Mouse (Mus musculus) liver, adult 2 months (tissue): ENCODE measurements around the gene Mybphl. TPM values are rescaled to one million over a fixed set of nuclear protein-coding genes. Genes with fewer than 3 reads are reported as not detected.

Experiments
- DNase-seq: peaks from one replicate; pipeline ENCODE4 v3.0.0-alpha.2; 2011; ENCODE audit warnings: low read depth, low spot score; ENCODE audit errors: extremely low read depth
- H3K27ac ChIP-seq: fragments of 200-500 bp; replicated peaks from 2 replicates; pipeline ENCODE4 v1.5.1; 2012; ENCODE audit warnings: low read depth, mild to moderate bottlenecking, control low read depth, inconsistent platforms, low read length; ENCODE audit not compliant: insufficient read depth
- H3K27me3 ChIP-seq: fragments of 200-500 bp; 2 replicates; pipeline ENCODE4 v1.6.1; 2012; ENCODE audit warnings: mild to moderate bottlenecking, moderate library complexity, low read length, inconsistent platforms; ENCODE audit not compliant: control insufficient read depth, insufficient read depth
- H3K36me3 ChIP-seq: fragments of 200-500 bp; 2 replicates; pipeline ENCODE4 v1.6.1; 2012; ENCODE audit warnings: low read length, inconsistent platforms; ENCODE audit not compliant: control insufficient read depth, insufficient read depth
- H3K4me1 ChIP-seq: fragments of 200-500 bp; 2 replicates; pipeline ENCODE4 v1.6.1; 2011; ENCODE audit warnings: low read length; ENCODE audit not compliant: control insufficient read depth, insufficient read depth
- H3K4me3 ChIP-seq: fragments of 200-500 bp; 2 replicates; pipeline ENCODE4 v1.5.1; 2011; ENCODE audit warnings: low read depth, mild to moderate bottlenecking, control low read depth, low read length, moderate library complexity; ENCODE audit not compliant: insufficient read depth
- H3K79me2 ChIP-seq: fragments of 200-500 bp; 2 replicates; pipeline ENCODE4 v1.6.1; 2012; ENCODE audit warnings: inconsistent platforms, mild to moderate bottlenecking, low read length, moderate library complexity; ENCODE audit not compliant: control insufficient read depth, insufficient read depth
- H3K9ac ChIP-seq: fragments of 200-500 bp; 2 replicates; pipeline ENCODE4 v1.6.1; 2012; ENCODE audit warnings: low read depth, mild to moderate bottlenecking, control low read depth, inconsistent platforms, low read length
- CTCF ChIP-seq: fragments of 200-500 bp; IDR thresholded peaks from 2 replicates; pipeline ENCODE4 v1.5.1; 2011; ENCODE audit warnings: low read depth, low read length, control low read depth
- POLR2A ChIP-seq: fragments of 200-500 bp; IDR thresholded peaks from 2 replicates; pipeline ENCODE4 v1.6.1; 2011; ENCODE audit warnings: low read length, control low read depth; ENCODE audit not compliant: insufficient read depth; ENCODE audit errors: extremely low read depth
- WGBS: fragments of 180-500 bp; shearing (Covaris S2); methylation state at CpG from one replicate; pipeline ENCODE4 v1.1.7; 2018; 5-methylcytosine and 5-hydroxymethylcytosine counted together
- polyA plus RNA-seq: library from polyadenylated mRNA; depleted of rRNA; stranded (reverse); fragments of >200 nt; gene quantifications from 2 replicates; pipeline ENCODE4 v1.2.3, GENCODE M21; 2012
- total RNA-seq: library from RNA; depleted of rRNA; stranded (reverse); fragments of >200 nt; gene quantifications from 2 replicates; pipeline ENCODE4 v1.2.3, GENCODE M21; 2014

Mybphl gene
- total and polyA plus RNA-seq, 2 experiments: not detected

- Histone ChIP-seq H3K4me1 (0 out of 2 replicates have a peak, but pooled peaks cover 3% of the 10 kb centered on the region), H3K27me3 (no peaks in the 10 kb centered on the region), H3K36me3 (no peaks in the 10 kb centered on the region), H3K4me3 (peak within 1 kb of the TSS; percentile 71), H3K27ac (no peak within 1 kb of the TSS), H3K79me2 (no peaks in the 10 kb centered on the region), H3K9ac (peak within 1 kb of the TSS; percentile 19; the same call in 1 of the 2 replicates)
- DNase-seq: peak; percentile 43
- TF ChIP-seq POLR2A (no peak), CTCF (no peak)
- WGBS: 7% methylated on average over 44 of the region's 44 CpGs
These were observed 19.0 kb downstream of the Mybphl start, which contains the start of gene Psrc1 for GRCm38 (mm10) chr3:108383485-108384354. Gene Psrc1 (plus strand): TSS chr3:108383839.

- peaks cover 4% of the 10 kb centered on the region; the same call in 1 of the 2 replicates for H3K4me1 ChIP-seq
- 62% methylated on average over 2 of the region's 2 CpGs for WGBS
- H3K4me3 ChIP-seq: no peak overlapping the region
These were observed 19.7 kb downstream of the Mybphl start for GRCm38 (mm10) chr3:108384425-108384824.

GRCm38 (mm10) chr3:108386186-108386585 is 21.5 kb downstream of the Mybphl start:
- peaks cover 5% of the 10 kb centered on the region; the same call in 1 of the 2 replicates for H3K4me1 ChIP-seq
- no peak for TF ChIP-seq POLR2A
- TF ChIP-seq CTCF: no peak
- no peak overlapping the region for H3K27ac ChIP-seq
- no peaks in the 10 kb centered on the region for H3K36me3 ChIP-seq
- no peak overlapping the region for H3K9ac ChIP-seq
- H3K79me2 ChIP-seq: no peaks in the 10 kb centered on the region
- no peak for DNase-seq
- no peaks in the 10 kb centered on the region for H3K27me3 ChIP-seq
- H3K4me3 ChIP-seq: no peak overlapping the region
- WGBS: 83% methylated on average over 10 of the region's 10 CpGs

More at GRCm38 (mm10) chr3:108384425-108384824, 19.7 kb downstream of the Mybphl start:
- Histone ChIP-seq H3K27me3 (no peaks in the 10 kb centered on the region), H3K9ac (no peak overlapping the region), H3K27ac (no peak overlapping the region), H3K79me2 (no peaks in the 10 kb centered on the region), H3K36me3 (no peaks in the 10 kb centered on the region)
- TF ChIP-seq CTCF (no peak), POLR2A (no peak)
- no peak for DNase-seq

GRCm38 (mm10) chr3:108389111-108389545 is 24.4 kb downstream of the Mybphl start:
- 0% methylated on average over 5 of the region's 5 CpGs for WGBS
- H3K9ac ChIP-seq: no peak overlapping the region
- H3K27ac ChIP-seq: no peak overlapping the region

GRCm38 (mm10) chr3:108392299-108392698 is 27.6 kb downstream of the Mybphl start:
- no peak for DNase-seq
- H3K79me2 ChIP-seq: no peaks in the 10 kb centered on the region
- no peak overlapping the region for H3K4me3 ChIP-seq
- no peaks in the 10 kb centered on the region for H3K27me3 ChIP-seq
- H3K4me1 ChIP-seq: peaks cover 2% of the 10 kb centered on the region; the same call in 1 of the 2 replicates
- TF ChIP-seq CTCF (no peak), POLR2A (no peak)
- no peaks in the 10 kb centered on the region for H3K36me3 ChIP-seq
- H3K27ac ChIP-seq: no peak overlapping the region
- H3K9ac ChIP-seq: no peak overlapping the region
- WGBS: 29% methylated on average over 10 of the region's 10 CpGs

More at GRCm38 (mm10) chr3:108389111-108389545, 24.4 kb downstream of the Mybphl start:
- TF ChIP-seq POLR2A: no peak
- peak; percentile 97 for TF ChIP-seq CTCF
- H3K27me3 ChIP-seq: no peaks in the 10 kb centered on the region
- H3K36me3 ChIP-seq: no peaks in the 10 kb centered on the region
- no peaks in the 10 kb centered on the region for H3K79me2 ChIP-seq
- peak; percentile 89 for DNase-seq
- peaks cover 2% of the 10 kb centered on the region; the same call in 1 of the 2 replicates for H3K4me1 ChIP-seq
- H3K4me3 ChIP-seq: no peak overlapping the region

- H3K79me2 ChIP-seq: no peaks in the 10 kb centered on the region
- TF ChIP-seq CTCF (no peak), POLR2A (no peak)
- no peak for DNase-seq
- H3K4me1 ChIP-seq: peaks cover 2% of the 10 kb centered on the region; the same call in 1 of the 2 replicates
- H3K36me3 ChIP-seq: no peaks in the 10 kb centered on the region
- 82% methylated on average over 15 of the region's 15 CpGs for WGBS
- no peaks in the 10 kb centered on the region for H3K27me3 ChIP-seq
- no peak overlapping the region for H3K9ac ChIP-seq
- no peak overlapping the region for H3K4me3 ChIP-seq
- H3K27ac ChIP-seq: no peak overlapping the region
These were observed 28.1 kb downstream of the Mybphl start for GRCm38 (mm10) chr3:108392793-108393192.
